Mouse (Mus musculus) heart, embryonic 16.5 days (tissue): ENCODE data around the gene Prickle2. TPM values are rescaled to one million over a fixed set of nuclear protein-coding genes. Genes with fewer than 3 reads are reported as not detected.

Source experiments
- ATAC-seq: fragments of 200-750 bp; cut with Nextera tagmentation; replicated peaks from 2 replicates; pipeline ENCODE4 v1.8.0; 2017; ENCODE audit warnings: moderate number of reproducible peaks; ENCODE audit not compliant: insufficient read depth, low FRiP score; ENCODE audit errors: extremely low read depth
- H3K27ac ChIP-seq: fragments of 300-500 bp; sonication (generic); 2 replicates; pipeline ENCODE4 v1.5.1; 2014; ENCODE audit warnings: mild to moderate bottlenecking, low read length, control low read depth, moderate library complexity
- H3K27me3 ChIP-seq: fragments of 300-500 bp; sonication (generic); 2 replicates; pipeline ENCODE4 v1.6.1; 2014; ENCODE audit warnings: low read length, mixed read lengths; ENCODE audit not compliant: control insufficient read depth, insufficient read depth
- H3K36me3 ChIP-seq: fragments of 300-500 bp; sonication (generic); 2 replicates; pipeline ENCODE4 v1.6.1; 2014; ENCODE audit not compliant: control insufficient read depth, insufficient read depth
- H3K4me1 ChIP-seq: fragments of 300-500 bp; sonication (generic); 2 replicates; pipeline ENCODE4 v1.6.1; 2014; ENCODE audit warnings: low read length, mixed read lengths; ENCODE audit not compliant: control insufficient read depth, insufficient read depth
- H3K4me2 ChIP-seq: fragments of 300-500 bp; sonication (generic); 2 replicates; pipeline ENCODE4 v1.6.1; 2014; ENCODE audit warnings: low read depth, mild to moderate bottlenecking, control low read depth, low read length
- H3K4me3 ChIP-seq: fragments of 300-500 bp; sonication (generic); 2 replicates; pipeline ENCODE4 v1.5.1; 2014; ENCODE audit warnings: mild to moderate bottlenecking, control low read depth, low read length
- H3K9ac ChIP-seq: fragments of 300-500 bp; sonication (generic); 2 replicates; pipeline ENCODE4 v1.6.1; 2014; ENCODE audit warnings: low read length, control low read depth
- H3K9me3 ChIP-seq: fragments of 300-500 bp; sonication (generic); replicated peaks from 2 replicates; pipeline ENCODE4 v1.6.1; 2016; ENCODE audit warnings: low read length; ENCODE audit not compliant: control insufficient read depth
- WGBS: fragments of 180-500 bp; shearing (Covaris S2); extraction: QIAGEN DNeasy Blood & Tissue Kit; methylation state at CpG from one replicate; pipeline ENCODE4 v1.1.7; 2014; 5-methylcytosine and 5-hydroxymethylcytosine counted together
- polyA plus RNA-seq: library from polyadenylated mRNA; unstranded; fragments of >200 nt; fragmentation: Nextera tagmentation; extraction: Ambion mirVana; gene quantifications from 2 replicates; pipeline ENCODE4 v1.2.1, GENCODE M21; 2015

The Prickle2 gene
- polyA plus RNA-seq, 1 experiment from 2014 or later: 4.2 TPM

DNA sequence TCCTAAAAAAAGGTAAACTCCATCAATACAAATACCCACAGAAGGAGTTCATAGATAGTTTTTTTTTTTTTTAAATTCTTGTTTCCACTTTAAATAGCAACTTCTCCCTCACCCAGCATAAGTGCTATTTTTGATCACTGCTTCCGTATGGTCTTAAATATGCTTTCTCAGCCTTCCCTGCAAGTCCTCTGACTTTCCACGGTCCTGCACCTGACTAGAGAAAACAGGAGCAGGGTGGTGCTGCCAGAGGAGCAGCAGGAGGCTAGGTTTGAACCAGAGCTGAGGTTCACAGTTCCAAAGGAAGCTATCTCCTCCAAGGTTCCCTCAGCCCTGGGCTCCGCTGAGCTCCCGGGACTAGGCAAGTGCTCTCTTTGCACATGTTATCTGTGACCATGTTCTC lies 310.4 kb downstream of the Prickle2 start:
- no peak overlapping the region for H3K9ac ChIP-seq
- no peak overlapping the region for H3K4me3 ChIP-seq
- WGBS: 47% methylated on average over 4 of the region's 4 CpGs
- H3K27me3 ChIP-seq: no peaks in the 10 kb centered on the region
- no peak for ATAC-seq
- no peak overlapping the region for H3K27ac ChIP-seq
- no peaks in the 10 kb centered on the region for H3K36me3 ChIP-seq
- no peak overlapping the region for H3K4me2 ChIP-seq
- peaks cover 5% of the 10 kb centered on the region for H3K4me1 ChIP-seq
- no peaks in the 10 kb centered on the region for H3K9me3 ChIP-seq

DNA sequence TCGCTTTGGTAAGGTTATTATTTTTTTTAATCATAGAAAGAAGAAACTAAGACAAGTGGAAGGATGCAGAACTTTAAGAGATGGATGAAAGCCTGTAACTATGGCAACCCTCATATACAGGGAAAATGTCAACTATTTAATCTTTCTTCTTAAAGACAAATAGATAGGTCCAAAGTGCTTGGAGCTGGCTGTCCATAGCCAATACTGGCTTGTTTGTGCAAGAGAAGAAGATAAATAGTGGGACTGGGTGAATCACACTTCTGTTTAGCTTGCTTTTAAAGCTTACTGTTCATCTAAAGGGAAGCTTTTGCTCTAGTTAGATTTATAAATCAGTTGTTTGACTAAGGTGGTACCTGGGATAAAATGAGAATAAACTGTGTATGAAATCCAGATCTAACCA lies 310.8 kb downstream of the Prickle2 start:
- no peaks in the 10 kb centered on the region for H3K27me3 ChIP-seq
- H3K36me3 ChIP-seq: no peaks in the 10 kb centered on the region
- H3K9me3 ChIP-seq: no peaks in the 10 kb centered on the region
- no peak overlapping the region for H3K9ac ChIP-seq
- H3K4me2 ChIP-seq: no peak overlapping the region
- WGBS: 80% methylated on average over 1 of the region's 1 CpGs
- H3K27ac ChIP-seq: no peak overlapping the region
- ATAC-seq: no peak
- no peak overlapping the region for H3K4me3 ChIP-seq
- peaks cover 5% of the 10 kb centered on the region for H3K4me1 ChIP-seq

DNA sequence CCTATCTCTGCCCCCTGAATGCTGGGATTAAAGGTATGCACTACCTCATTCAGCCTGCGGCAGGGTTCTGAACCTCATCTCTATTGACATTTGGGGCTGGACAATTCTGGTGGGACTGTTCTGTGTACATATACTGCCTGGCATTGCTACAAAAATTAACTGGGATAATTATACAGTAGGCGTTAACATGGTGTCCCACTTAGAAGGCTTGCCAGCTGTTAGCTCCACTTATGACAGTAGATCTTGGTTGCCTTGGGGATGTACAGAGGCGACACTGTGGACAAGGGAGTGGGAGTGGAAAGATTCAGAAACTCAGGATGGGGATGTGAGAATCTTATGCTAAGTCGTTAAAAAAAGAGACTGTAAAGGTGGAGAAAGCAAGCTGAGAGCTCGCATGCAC lies 311.3 kb downstream of the Prickle2 start:
- Histone ChIP-seq H3K4me1 (peaks cover 5% of the 10 kb centered on the region), H3K9me3 (no peaks in the 10 kb centered on the region), H3K4me2 (no peak overlapping the region), H3K4me3 (no peak overlapping the region), H3K36me3 (no peaks in the 10 kb centered on the region), H3K27me3 (no peaks in the 10 kb centered on the region), H3K27ac (no peak overlapping the region), H3K9ac (no peak overlapping the region)
- ATAC-seq: no peak
- WGBS: 82% methylated on average over 5 of the region's 5 CpGs

DNA sequence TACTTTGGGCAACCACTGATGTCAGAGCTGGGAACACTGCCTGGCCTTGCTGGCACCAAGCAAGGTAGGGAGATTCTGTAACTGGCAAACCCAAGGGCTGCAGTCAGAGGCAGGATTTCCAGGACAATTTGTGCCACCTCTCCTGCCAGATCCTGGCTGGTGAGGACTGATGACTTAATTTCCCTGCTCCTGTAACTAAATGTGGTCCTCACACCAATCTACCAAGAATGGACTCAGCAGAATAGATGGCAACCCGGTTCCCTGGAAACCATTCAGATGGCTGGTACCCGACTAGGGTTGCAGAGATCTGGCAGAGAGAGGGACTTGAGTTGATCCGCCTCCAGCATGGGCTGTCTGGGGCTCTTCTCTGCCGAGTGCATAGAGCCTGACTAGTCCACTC lies 315.6 kb downstream of the Prickle2 start:
- ATAC-seq: no peak
- Histone ChIP-seq H3K4me1 (no peaks in the 10 kb centered on the region), H3K4me2 (no peak overlapping the region), H3K36me3 (no peaks in the 10 kb centered on the region), H3K4me3 (no peak overlapping the region), H3K9me3 (no peaks in the 10 kb centered on the region), H3K27me3 (no peaks in the 10 kb centered on the region), H3K27ac (no peak overlapping the region), H3K9ac (no peak overlapping the region)
- WGBS: 86% methylated on average over 4 of the region's 4 CpGs

DNA sequence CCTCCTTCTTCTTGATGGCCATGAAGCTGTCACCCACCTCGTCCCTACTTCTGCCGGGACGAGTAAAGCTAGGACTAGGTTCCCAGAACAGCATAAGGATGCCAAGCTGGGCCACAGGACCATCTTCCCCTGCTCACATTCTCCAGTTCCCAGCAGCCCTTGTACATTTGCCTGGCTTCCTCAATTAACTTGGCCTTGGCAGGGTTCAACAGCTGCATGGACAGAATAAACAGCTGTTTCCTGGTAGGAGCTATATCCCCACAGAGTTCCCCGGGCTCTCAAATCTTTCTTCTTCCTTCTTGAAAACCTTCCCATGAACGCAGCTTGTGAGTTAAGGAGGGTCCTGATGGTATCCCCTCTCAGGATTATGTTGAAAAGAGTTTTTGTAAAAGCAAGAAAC lies 317.3 kb downstream of the Prickle2 start:
- ATAC-seq: no peak
- Histone ChIP-seq H3K9me3 (no peaks in the 10 kb centered on the region), H3K27me3 (no peaks in the 10 kb centered on the region), H3K4me2 (no peak overlapping the region), H3K9ac (no peak overlapping the region), H3K27ac (no peak overlapping the region), H3K4me1 (no peaks in the 10 kb centered on the region), H3K4me3 (no peak overlapping the region), H3K36me3 (no peaks in the 10 kb centered on the region)
- WGBS: 72% methylated on average over 5 of the region's 5 CpGs

DNA sequence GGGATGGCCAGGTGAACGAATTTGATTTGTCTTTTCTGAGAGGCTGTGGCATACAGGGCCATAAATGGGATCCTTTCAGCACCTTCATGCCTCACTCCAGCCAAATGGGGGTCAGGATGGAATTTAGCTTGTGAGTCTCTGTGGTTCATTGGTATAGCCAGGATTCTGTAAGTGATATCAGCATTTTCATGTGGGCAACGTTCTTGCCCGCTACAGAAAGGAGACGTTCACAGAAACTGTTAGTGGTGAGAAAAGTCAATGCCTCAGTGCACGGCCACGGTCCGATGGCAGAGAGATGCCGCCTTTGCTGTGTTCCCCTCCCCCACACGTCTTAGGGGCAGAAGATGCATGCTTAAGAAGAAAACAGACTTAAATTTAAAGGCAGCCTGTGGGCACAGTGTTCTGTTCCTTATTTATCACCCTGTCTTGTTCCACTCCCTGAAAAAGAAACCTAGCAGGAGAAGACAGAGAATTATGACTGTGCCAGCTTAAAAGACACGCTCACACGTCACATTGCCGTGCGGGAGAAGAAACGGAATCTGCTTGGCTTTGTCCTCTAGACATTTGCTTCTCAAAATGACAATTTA lies 322.7 kb downstream of the Prickle2 start:
- ATAC-seq: no peak
- 78% methylated on average over 14 of the region's 14 CpGs for WGBS
- no peak overlapping the region for H3K4me3 ChIP-seq
- H3K36me3 ChIP-seq: peaks cover 2% of the 10 kb centered on the region; the same call in 1 of the 2 replicates
- peaks cover 3% of the 10 kb centered on the region; the same call in 1 of the 2 replicates for H3K9me3 ChIP-seq
- H3K4me2 ChIP-seq: no peak overlapping the region
- H3K27me3 ChIP-seq: no peaks in the 10 kb centered on the region
- no peak overlapping the region for H3K9ac ChIP-seq
- H3K27ac ChIP-seq: no peak overlapping the region
- H3K4me1 ChIP-seq: no peaks in the 10 kb centered on the region

DNA sequence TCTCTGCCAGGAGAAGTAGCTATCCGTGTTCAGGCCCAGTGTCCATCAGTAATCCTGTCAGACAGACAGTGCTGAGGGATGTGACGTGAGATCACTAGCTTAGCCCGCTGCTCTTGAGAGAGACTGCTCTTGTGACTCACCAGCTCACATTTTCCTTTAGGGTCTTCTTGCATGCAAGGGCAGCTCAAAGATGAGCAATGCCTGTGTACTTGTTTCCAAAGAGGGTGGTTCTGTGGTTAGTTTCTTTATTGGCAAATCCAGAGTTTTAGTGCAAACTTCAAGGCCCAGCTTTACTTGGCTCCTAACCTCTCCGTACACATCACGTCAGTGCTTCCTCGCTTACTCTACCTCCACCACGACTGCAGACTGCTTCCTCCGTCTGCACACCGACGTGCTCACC lies 324.9 kb downstream of the Prickle2 start:
- ATAC-seq: no peak
- 82% methylated on average over 10 of the region's 10 CpGs for WGBS
- Histone ChIP-seq H3K27me3 (no peaks in the 10 kb centered on the region), H3K9me3 (peaks cover 3% of the 10 kb centered on the region; the same call in 1 of the 2 replicates), H3K4me2 (no peak overlapping the region), H3K4me3 (no peak overlapping the region), H3K27ac (no peak overlapping the region), H3K4me1 (no peaks in the 10 kb centered on the region), H3K36me3 (peaks cover 4% of the 10 kb centered on the region), H3K9ac (no peak overlapping the region)

DNA sequence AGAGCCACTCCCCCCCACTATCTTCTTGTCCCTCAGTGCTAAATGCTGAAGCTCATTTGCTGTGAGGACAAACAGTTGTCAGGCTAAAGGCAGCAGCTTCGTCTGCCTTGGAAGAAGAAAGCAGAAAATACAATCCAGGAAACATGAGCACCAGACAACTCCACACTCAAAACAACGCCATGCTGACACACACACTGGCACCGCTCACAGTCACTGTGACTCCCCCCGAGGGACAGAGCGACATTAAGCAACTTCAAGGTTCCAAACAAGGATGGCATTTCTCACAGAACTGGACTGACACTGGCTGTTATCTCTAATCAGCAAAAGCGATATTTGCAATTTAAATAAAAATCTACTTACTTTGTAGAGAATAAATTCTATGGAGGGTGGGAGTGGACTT lies 331.1 kb downstream of the Prickle2 start:
- ATAC-seq: no peak
- Histone ChIP-seq H3K27ac (no peak overlapping the region), H3K4me1 (no peaks in the 10 kb centered on the region), H3K9ac (no peak overlapping the region), H3K36me3 (peaks cover 4% of the 10 kb centered on the region), H3K4me3 (no peak overlapping the region), H3K27me3 (no peaks in the 10 kb centered on the region), H3K9me3 (peaks cover 3% of the 10 kb centered on the region; the same call in 1 of the 2 replicates), H3K4me2 (no peak overlapping the region)
- WGBS: 66% methylated on average over 6 of the region's 6 CpGs

DNA sequence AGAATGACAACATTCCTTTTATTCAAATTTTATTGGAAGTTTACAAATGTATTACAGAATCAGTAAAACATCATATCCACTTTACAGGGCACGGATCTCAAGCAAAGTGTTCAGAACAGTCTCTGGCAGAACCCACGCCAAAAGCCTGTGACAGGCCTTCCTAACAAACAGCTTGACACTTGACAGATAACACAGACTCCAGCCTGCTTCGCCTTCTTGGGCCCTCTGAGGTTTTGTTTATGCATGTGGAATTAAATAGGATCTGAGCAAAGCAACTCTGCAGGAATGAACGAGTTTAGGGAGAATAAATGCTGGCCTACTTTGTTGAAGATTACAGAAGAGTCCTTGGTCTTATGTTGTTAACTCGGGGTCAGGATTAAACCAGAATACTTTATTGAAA lies 335.1 kb downstream of the Prickle2 start:
- H3K4me3 ChIP-seq: no peak overlapping the region
- no peaks in the 10 kb centered on the region for H3K4me1 ChIP-seq
- peaks cover under 1% of the 10 kb centered on the region; the same call in 1 of the 2 replicates for H3K36me3 ChIP-seq
- no peak for ATAC-seq
- H3K27ac ChIP-seq: no peak overlapping the region
- no peak overlapping the region for H3K4me2 ChIP-seq
- no peaks in the 10 kb centered on the region for H3K27me3 ChIP-seq
- WGBS: 36% methylated on average over 5 of the region's 5 CpGs
- peaks cover 4% of the 10 kb centered on the region for H3K9me3 ChIP-seq
- H3K9ac ChIP-seq: no peak overlapping the region
